Comparison of ENCODE assay signal across 16 mouse cellular contexts in the genomic region with DNA sequence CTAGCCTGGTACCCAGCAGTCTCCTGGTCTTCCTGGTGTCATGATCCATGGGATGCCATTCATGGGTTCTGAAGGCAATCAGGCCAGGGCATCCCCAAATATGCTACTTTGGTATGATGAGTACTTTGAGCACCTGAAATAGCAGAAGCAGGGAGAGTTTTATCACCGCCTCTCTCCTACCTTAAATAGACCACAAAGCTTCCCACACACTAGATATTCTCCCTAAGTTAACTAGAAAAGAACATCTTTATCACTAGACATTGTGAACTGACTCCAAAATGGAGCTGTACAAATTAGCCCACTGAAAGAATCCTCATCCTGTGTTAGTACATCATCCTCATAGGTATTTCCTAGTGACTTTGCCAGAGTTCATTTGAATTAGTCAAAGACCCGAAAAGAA. TPM values are rescaled to one million over a fixed set of nuclear protein-coding genes. Genes with fewer than 3 reads are reported as not detected.
"Had no signal": no experiment of that assay in that cellular context is flagged by ENCODE, and none has a peak within 500 bp of the region (broad histone marks: within the 10 kb centered on the region; RNA-seq: fewer than 3 reads in every experiment).

No protein-coding gene starts in this region.

- ATAC-seq: intestine, embryonic 15.5 days; liver, postnatal 0 days; lung, postnatal 0 days; midbrain, embryonic 15.5 days had no signal

- DNase-seq: kidney, adult 11 months; kidney, adult 8-10 months; kidney, postnatal 10 days; kidney, postnatal 36 days; layer of hippocampus, postnatal 36 days; liver, postnatal 0 days; lung, embryonic 14.5 days; thymus, adult 18-20 months; thymus, postnatal 36 days had no signal

RNA-seq across cellular contexts. Expression of a gene that starts 55.6 kb away (rescaled TPM):
- total RNA-seq: layer of hippocampus, adult 8-10 months; layer of hippocampus, postnatal 10 days; layer of hippocampus, postnatal 36 days; left cerebral cortex, postnatal 14 days; megakaryocyte, adult 5-6 weeks had no signal
